Mouse (Mus musculus) layer of hippocampus, adult 8-10 months (tissue): ENCODE results near the gene Cftr. TPM values are rescaled to one million over a fixed set of nuclear protein-coding genes. Genes with fewer than 3 reads are reported as not detected.

ENCODE experiments used
- DNase-seq, 2 experiments: peaks; one replicate each; pipeline ENCODE4 v3.0.0; 2022; ENCODE audit warnings: low spot score in 2 of 2
- total RNA-seq, 4 experiments: library from RNA; stranded (reverse); gene quantifications; 2 replicates each; pipeline ENCODE4 v1.2.4; 2022

Cftr gene
- total RNA-seq, 4 experiments from 2014 or later = 0.14 to 0.27 (median 0.17) TPM

DNA sequence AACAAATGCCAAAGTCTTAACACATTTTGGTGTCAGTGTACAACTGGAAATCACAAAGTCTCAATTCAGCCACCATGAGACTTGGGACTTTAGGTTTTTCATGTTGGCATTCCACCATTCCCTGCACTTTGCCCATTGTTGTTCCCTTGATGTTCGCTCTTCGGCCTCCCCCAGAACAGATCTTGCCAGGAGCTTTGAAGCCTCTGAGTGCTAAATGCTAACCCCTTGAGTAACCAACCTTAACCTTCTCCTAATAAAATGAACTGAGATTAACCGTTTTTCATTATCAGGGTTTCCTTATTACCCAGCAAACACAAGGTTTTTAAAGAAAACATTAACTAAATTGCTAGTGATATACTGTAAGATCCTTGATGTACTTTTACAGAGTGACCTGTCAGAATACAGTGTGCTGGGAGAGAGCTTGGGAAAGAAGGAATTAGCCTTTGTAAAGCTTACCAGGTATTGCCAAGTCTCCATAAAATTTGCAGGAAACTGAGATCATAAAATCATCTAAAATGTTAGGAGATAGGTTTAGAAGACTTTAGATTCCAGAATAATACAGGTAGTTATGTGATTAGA, 144.0 kb downstream of the Cftr start:
- no peak for DNase-seq

DNA sequence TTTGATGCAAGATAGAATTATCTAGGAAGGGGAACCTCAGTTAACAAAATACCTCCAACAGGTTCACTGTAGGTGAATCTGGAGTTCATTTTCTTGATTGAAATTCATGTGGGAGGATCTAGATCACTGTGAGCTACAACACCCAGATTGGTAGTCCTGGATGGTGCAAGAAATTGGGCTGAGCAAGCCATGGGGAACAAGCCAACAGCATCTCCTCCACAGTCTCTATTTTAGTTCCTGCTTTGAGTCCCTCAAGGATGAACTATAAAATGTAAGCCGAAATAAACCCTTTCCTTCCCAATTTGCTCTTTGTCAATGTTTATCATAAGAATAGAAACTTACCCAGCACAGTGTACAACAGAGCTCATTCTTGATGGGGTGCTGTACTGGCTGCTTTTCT, 152.5 kb downstream of the Cftr start:
- no peak for DNase-seq

DNA sequence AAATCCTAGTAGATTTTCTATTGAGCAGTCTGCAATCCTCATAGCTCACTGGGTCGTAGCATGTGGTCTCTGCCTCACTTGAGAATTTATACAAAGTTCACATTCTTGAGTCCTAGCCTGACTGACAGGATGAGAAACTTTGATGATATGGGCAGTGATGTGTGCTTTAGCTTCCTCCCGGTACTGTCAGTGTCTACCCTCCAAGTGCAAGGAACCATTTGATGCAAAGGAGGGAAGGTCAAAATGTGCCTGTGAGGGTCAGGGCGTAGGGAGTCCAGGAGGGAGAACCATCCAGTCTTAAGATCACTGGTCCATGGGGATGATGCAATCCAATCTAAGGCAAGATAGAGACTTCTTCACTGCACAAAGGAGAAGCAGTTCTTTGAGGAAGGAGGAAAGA, 164.9 kb downstream of the Cftr start:
- no peak for DNase-seq

DNA sequence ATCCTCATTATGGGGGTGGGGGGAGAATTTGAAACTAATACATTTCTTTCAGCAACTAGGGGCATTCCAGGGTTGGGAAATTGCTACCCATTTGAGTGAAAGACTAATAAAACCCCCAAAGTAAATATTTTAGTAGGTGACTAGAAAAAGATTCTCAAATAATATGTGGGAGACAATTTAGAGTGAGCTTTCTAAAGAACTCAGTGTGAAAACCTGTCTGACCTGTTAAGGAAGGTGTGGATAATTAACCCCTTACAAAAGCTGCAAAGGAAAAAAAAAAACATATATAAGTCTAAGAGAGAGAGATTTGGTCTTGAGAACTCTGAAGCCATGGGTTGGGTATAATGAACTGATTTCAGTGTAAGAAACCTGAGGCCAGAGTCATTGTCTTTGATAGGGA, 167.8 kb downstream of the Cftr start:
- DNase-seq = no peak

DNA sequence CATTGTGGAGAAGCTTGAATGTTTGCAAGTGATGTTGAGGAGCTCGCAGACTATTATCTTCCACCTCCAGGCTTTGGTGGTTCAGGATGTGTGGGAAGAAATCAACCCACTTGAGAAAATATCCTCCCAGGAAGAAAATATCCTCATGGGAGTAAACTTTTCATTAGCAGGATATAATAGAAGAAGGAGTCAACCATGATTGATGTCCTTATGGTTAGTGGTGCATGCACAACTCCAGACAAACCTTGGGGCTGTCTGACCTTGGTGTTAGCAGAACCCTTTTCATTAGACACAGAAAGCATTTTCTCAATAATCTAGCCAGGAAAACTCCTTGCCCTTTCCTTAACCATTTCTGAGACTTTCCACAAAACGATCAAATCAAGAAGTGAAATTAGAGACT, 173.8 kb downstream of the Cftr start:
- DNase-seq = no peak

DNA sequence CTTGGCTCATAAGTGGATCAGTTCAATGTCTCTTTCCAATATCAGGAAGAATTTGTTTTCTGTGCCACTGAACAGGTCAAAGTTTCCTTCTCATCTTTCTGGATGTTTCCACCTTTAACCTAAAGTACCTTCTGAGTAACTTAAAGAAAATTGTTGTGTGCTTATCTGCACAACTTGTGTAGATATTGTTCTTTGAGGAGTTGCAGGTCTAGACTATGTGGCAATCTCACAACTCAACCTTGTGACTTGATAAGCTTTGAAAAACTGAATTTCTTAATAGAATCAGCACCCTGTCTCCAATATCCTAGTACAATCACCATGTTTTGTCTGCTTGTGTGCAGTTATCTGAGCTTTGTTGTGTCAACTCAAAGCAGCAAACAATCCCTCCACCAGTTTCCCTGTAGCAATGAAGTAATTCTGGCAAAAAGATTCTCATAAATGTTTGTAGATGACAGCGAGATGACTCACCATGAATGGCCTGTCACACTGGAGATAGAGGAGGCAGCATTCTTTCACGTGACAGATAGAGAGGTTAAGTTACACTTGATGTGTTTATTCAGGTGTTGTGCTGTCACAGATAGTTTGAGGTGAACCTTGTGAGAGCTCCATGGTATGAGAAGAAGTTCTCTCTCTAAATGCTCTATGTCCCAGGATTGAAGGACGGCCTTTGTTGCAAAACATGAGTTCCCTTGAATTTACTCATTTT, 178.8 kb downstream of the Cftr start:
- DNase-seq = no peak

DNA sequence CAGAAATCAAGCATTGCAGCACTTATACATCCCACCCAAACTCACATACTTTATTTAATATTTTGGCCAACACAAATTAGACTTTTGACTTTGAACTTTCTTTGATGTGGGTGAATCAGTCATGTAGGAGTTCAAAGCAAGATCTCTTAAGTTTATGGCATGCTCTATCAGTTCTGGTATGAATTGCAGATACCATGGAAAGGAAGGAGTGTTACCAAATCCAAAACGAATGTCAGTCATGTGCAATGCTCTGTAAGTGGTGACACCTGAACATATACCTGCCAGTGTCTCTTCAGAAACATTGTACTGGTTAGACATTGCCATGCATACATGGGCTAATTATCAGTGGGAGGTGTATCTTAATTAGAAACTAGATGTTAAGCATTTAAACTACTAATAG, 189.7 kb downstream of the Cftr start:
- no peak for DNase-seq

DNA sequence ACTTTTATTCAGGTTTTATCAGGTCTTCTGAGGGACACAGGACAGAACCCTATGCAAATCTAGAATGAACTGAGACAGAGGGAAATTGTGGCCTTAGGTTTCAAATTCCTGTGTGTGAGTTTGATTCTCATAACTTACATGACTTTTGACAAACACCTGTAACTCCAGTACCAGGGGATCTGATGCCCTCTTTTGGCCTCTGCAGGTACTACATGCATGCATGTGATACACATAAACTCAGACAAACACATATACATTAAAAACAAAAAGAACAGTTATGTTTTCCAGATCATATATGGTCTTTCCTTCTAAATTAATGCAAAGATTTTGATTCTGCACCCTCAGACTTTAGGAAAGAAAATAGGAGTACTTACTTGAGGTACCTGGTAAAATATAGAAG, 190.5 kb downstream of the Cftr start:
- DNase-seq = no peak

DNA sequence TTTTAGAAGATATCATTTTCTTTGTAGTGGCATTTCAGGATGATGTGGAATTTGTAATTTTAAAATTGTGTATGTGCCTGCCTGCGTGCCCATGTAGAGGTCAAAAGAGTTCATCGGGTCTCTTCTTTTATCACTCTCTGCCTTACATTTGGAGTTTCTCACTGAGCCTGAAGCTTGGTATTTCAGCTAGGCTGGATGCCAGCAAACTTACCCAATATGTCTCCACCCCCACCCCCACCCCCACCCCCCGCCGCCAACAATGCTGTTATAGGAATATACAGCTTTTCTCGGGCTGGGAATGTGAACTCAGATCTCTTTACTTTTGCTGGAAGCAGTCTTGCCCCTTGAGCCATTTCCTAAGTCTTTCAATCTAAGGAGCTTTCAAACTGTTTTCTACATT, 191.7 kb downstream of the Cftr start:
- DNase-seq = no peak

DNA sequence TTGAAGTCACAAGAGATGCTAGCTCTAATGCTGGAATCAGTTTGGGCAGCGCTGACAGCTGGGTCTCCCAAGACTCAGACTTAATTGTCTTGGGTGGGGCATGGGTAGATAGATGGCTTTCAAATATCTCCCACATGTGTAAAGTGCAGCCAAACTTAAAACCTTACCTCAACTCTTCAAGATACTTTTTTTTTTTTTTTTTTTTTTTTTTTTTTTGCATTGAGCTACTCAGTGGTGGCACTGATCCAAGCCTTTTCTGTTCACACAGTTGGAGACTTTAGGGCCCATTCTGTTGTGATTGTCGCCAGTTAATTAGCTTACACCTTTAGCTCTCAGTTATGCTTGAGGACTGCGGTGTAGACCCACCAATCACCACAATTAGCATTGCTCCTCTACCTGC, 198.6 kb downstream of the Cftr start:
- DNase-seq = no peak

DNA sequence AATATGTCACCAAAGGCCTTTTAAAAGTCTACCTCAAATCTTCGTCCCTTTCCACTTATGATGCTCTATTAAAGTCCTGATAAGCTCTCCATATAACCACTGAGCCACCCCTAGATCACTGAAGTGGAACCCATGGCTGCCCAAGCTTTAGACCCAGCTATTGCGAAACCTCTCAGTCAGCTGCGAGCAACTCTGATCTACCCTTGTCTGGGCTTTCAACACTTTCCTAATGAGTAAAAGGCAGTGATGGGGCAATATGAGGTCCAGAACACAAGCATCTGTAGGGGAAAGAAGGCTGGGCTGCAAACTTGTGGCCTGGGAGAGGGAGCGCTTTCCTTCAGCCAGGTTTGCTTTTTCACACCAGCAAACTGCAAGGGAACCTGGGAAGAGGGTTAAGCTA, 199.2 kb downstream of the Cftr start:
- DNase-seq = no peak

Other genes with a start within 250 kb of the Cftr start
- gene Wnt2, start 140.1 kb upstream of the Cftr start, total RNA-seq = 1 to 10 TPM; 4.6 to 8.1 (median 6.5) TPM
- not detected for gene Asz1, start 61.6 kb upstream of the Cftr start, total RNA-seq